Mouse (Mus musculus) ES-Bruce4 (cell line): ENCODE data around the gene Adam23. TPM values are rescaled to one million over a fixed set of nuclear protein-coding genes. Genes with fewer than 3 reads are reported as not detected.
A peak's percentile ranks its signal among the peaks of the same experiment; 100 is the strongest.

ENCODE experiments used
- H3K27ac ChIP-seq: 2 replicates; pipeline ENCODE4 v1.5.1; 2012; ENCODE audit warnings: low read length, inconsistent platforms; ENCODE audit not compliant: insufficient read depth
- H3K27me3 ChIP-seq: 2 replicates; pipeline ENCODE4 v1.6.1; 2012; ENCODE audit warnings: mild to moderate bottlenecking, low read length, inconsistent platforms; ENCODE audit not compliant: control insufficient read depth, poor library complexity, insufficient read depth, severe bottlenecking
- H3K36me3 ChIP-seq: 2 replicates; pipeline ENCODE4 v1.6.1; 2012; ENCODE audit warnings: inconsistent platforms, mild to moderate bottlenecking, low read length, moderate library complexity; ENCODE audit not compliant: control insufficient read depth, poor library complexity, insufficient read depth, severe bottlenecking
- H3K4me1 ChIP-seq: one replicate; pipeline ENCODE4 v1.8.1; 2011; ENCODE audit warnings: low read length; ENCODE audit not compliant: control insufficient read depth, insufficient read depth
- H3K4me3 ChIP-seq: 2 replicates; pipeline ENCODE4 v1.5.1; 2011; ENCODE audit warnings: low read depth, mild to moderate bottlenecking, low read length
- H3K9ac ChIP-seq: 2 replicates; pipeline ENCODE4 v1.6.1; 2012; ENCODE audit warnings: low read depth, mild to moderate bottlenecking, inconsistent platforms; ENCODE audit not compliant: poor library complexity, severe bottlenecking
- H3K9me3 ChIP-seq: replicated peaks from 2 replicates; pipeline ENCODE4 v1.6.1; 2012; ENCODE audit warnings: mild to moderate bottlenecking, low read length, inconsistent platforms; ENCODE audit not compliant: control insufficient read depth, poor library complexity, insufficient read depth, severe bottlenecking
- CTCF ChIP-seq: IDR thresholded peaks from one replicate; pipeline ENCODE4 v1.8.1; 2011; ENCODE audit warnings: low read depth, low read length
- EP300 ChIP-seq: IDR thresholded peaks from 2 replicates; pipeline ENCODE4 v1.6.1; 2011; ENCODE audit warnings: low read depth, low read length; ENCODE audit not compliant: insufficient read depth
- POLR2A ChIP-seq: IDR thresholded peaks from one replicate; pipeline ENCODE4 v1.8.1; 2011; ENCODE audit warnings: low read length; ENCODE audit not compliant: insufficient read depth
- polyA plus RNA-seq: library from polyadenylated mRNA; stranded (reverse); fragments of >200 nt; gene quantifications from 2 replicates; pipeline ENCODE4 v1.2.4, GENCODE M21; 2011; ENCODE audit warnings: low read depth; ENCODE audit not compliant: missing spikeins, insufficient read depth, insufficient read length

The Adam23 gene
- polyA plus RNA-seq: 24.8 and 26.1 TPM in 2 replicates

DNA sequence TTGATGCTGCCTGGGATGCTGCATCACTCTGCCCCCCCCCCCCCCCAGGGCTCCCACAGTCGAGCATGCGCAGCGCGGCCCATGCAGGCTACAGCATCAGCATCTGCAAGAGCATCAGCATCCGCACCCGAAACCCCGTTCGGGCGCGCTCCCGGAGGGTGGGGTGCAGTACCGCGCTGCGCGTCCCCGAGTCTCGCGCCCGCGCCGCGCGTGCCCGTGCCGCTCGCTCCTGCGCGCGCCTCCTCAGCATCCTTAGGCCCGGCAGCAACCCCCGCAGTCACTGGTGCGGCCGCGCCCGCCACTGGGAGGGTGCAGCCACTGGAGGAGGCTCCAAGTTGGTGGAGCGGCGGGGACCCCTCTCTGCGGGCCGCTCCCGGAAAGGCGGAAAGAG lies at the start of gene Adam23:
Gene Adam23, plus strand, starts transcription at position 236 of the 391 bp plus-strand sequence.
- H3K4me3 ChIP-seq: peak within 1 kb of the TSS; percentile 78
- H3K27ac ChIP-seq: no peak within 1 kb of the TSS
- H3K4me1 ChIP-seq: peaks cover 1% of the 10 kb centered on the region
- H3K36me3 ChIP-seq: peaks cover 12% of the 10 kb centered on the region; the same call in 1 of the 2 replicates
- no peaks in the 10 kb centered on the region for H3K27me3 ChIP-seq
- peak within 1 kb of the TSS; percentile 95 for H3K9ac ChIP-seq
- H3K9me3 ChIP-seq: no peaks in the 10 kb centered on the region
- TF ChIP-seq CTCF (no peak), POLR2A (peak; percentile 26)

DNA sequence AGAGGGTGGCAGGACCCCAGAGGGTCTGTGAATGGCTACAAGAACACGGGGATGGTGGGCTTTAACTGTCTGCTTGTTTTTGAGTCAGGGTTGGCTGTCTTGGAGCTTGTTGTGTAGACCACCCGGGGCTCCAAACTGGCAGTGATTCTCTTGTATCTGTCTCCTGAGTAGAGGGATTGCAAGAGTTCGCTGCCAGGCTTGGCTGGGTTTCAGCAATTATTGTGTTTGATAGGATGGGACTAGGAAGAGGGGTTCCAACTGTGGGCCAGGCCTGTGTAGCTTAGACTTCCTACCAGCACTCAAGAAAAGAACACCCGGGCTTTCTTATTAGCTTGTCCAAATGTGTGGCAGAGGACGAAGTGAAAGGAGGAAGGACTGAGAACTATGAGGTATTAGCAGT lies 44.6 kb upstream of the Adam23 start:
- TF ChIP-seq EP300 (no peak), POLR2A (no peak), CTCF (no peak)
- Histone ChIP-seq H3K9me3 (no peaks in the 10 kb centered on the region), H3K36me3 (no peaks in the 10 kb centered on the region), H3K4me1 (no peaks in the 10 kb centered on the region), H3K27me3 (no peaks in the 10 kb centered on the region), H3K4me3 (no peak overlapping the region), H3K9ac (no peak overlapping the region), H3K27ac (no peak overlapping the region)

DNA sequence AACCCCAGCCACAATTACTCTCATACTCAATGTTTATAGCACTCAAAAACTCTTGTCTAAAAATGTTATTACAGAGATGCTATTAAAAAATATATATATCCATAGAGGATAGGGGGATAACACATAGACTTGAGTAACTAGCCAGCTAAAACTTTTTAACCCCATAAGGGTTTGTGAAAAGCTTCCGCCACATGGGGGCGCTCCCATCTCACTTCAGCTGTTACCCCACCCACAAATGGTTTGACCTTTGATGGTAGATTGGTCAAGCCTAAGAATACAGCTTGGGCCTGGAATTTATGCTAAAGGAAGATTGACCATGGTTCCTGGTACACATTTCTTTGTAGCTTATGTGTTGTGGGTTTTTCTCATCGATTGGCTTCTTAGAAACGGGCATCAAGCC lies 42.1 kb upstream of the Adam23 start:
- no peaks in the 10 kb centered on the region; the same call in 1 of the 2 replicates for H3K27me3 ChIP-seq
- H3K9ac ChIP-seq: no peak overlapping the region
- no peak overlapping the region for H3K4me3 ChIP-seq
- no peak overlapping the region for H3K27ac ChIP-seq
- H3K9me3 ChIP-seq: no peaks in the 10 kb centered on the region
- TF ChIP-seq CTCF: peak; percentile 68
- no peak for TF ChIP-seq EP300
- H3K36me3 ChIP-seq: no peaks in the 10 kb centered on the region
- H3K4me1 ChIP-seq: no peaks in the 10 kb centered on the region

DNA sequence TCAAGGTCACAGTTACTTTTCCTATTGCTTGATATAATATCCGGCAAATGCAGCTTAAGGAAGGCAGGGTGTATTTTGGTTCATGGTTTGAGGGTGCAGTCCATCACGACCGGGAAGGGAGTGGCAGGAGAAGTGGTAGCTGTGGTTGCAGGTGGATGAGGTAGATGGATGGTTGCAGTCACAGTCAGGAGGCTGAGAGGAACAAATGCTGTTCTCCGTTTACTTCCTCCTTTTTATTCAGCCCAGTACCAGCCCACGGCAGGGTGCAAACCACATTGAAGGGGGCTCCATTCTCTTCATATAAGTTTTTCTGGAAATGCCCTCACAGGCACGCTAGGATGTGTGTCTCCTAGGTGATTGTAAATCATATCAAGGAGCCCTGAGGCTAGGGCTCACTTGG lies 37.3 kb upstream of the Adam23 start:
- Histone ChIP-seq H3K4me1 (no peaks in the 10 kb centered on the region), H3K9ac (no peak overlapping the region), H3K9me3 (no peaks in the 10 kb centered on the region), H3K4me3 (no peak overlapping the region), H3K27me3 (no peaks in the 10 kb centered on the region; the same call in 1 of the 2 replicates), H3K36me3 (no peaks in the 10 kb centered on the region), H3K27ac (no peak overlapping the region)
- no peak for TF ChIP-seq EP300
- no peak for TF ChIP-seq POLR2A
- TF ChIP-seq CTCF: no peak

DNA sequence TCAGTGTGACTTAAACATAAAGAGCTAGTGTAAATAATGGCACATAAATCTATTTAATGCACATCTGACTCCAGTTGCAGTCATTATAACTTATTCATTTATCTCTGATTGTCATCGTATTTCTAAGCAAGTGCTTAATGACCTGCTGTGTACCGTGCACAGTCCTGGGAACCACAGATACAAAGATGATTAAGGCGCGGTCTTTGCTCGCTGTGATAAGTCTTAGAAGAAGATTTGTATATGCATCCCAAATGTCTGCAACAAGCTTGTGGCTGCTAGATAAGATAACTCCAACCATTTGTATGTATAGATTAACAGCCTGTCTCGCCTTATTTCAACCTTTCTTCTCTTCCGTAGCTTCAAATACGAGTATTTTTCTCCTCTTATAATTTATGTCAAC lies 27.2 kb upstream of the Adam23 start:
- no peak for TF ChIP-seq POLR2A
- no peak for TF ChIP-seq EP300
- TF ChIP-seq CTCF: no peak
- Histone ChIP-seq H3K27me3 (no peaks in the 10 kb centered on the region), H3K27ac (no peak overlapping the region), H3K4me1 (peaks cover 1% of the 10 kb centered on the region), H3K9ac (no peak overlapping the region), H3K36me3 (no peaks in the 10 kb centered on the region), H3K9me3 (no peaks in the 10 kb centered on the region), H3K4me3 (no peak overlapping the region)

DNA sequence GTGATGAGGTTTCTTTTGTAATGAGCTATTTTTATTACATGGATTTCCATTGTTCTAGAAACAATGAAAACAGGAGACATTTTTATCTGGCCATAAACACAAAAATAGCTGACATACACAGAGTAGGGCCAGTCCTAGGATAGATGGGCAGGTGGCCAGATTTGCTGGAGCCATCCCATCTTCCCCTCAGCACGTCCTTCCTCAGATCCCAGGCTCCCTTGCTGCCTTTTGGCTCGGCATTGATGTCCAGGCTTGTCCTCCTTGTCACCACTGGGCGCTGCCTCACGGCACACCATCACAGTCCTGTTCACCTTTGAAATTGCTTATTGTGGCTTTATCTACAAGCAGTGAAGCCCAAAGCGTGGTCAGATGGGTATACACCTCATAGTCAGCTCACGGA lies 15.0 kb upstream of the Adam23 start:
- Histone ChIP-seq H3K4me1 (peaks cover 5% of the 10 kb centered on the region), H3K9me3 (no peaks in the 10 kb centered on the region), H3K27ac (peak overlapping the region; percentile 90), H3K27me3 (no peaks in the 10 kb centered on the region), H3K4me3 (no peak overlapping the region), H3K9ac (no peak overlapping the region), H3K36me3 (no peaks in the 10 kb centered on the region)
- no peak for TF ChIP-seq CTCF
- no peak for TF ChIP-seq EP300
- TF ChIP-seq POLR2A: no peak
